Mouse (Mus musculus): ENCODE measurements around the gene Scgb1b19. TPM values are rescaled to one million over a fixed set of nuclear protein-coding genes. Genes with fewer than 3 reads are reported as not detected.
"Not testable (repeated sequence)": the region's sequence is repeated elsewhere in the genome, so short reads cannot be mapped to it uniquely, and the experiment has no call there.

The Scgb1b19 gene
- not detected in 2 replicates for polyA plus RNA-seq (2015; fragmentation: Nextera tagmentation; extraction: Ambion mirVana)

DNA sequence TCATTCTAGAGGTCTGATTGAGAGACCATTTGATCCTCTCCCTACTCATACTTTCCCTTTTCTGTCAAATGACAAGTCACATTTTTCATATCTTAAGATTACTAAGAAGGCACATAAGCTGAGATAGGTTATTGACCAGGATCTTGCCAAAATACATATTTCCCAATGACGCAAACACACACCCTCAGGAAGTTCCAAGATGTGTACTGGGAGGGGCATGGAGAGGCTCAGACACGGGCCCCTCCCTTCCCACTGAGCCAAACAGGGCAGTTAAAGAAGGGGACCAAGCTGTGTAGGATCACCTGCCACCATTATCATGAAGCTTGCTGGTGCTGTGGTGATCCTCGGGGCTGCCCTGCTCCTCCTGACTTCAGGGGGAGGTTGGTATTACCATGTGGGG lies at the start of gene Scgb1b19:
TSS of gene Scgb1b19 (plus strand) at position 301 of the 400 bp plus-strand sequence.
- DNase-seq (ENCODE audit: low spot score): not testable (repeated sequence)

DNA sequence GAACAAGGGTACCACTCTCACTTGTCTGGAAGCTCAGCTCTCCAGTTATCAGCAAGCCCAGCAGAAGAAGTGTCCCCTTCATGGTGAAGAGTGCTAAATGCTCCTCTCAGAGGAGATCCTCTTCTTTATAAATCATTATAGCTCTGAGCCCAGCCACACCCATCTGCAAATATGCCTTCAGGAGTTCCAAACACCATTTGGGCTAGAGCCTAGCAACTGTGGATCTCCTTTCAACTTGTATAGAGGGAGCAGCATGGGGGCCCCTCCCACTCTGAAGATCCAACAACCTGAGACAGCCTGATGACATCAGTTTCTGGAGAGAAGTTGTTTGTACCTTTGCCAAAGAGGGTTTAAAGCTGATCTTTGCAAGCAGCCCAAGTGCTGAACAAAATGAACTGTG lies 6.9 kb upstream of the Scgb1b19 start, which contains the start of gene Scgb2b19:
TSS of gene Scgb2b19 (minus strand) at position 101 of the 400 bp plus-strand sequence.
- not testable (repeated sequence) for DNase-seq (ENCODE audit: low spot score)

Other genes with a start within 250 kb of the Scgb1b19 start
- 0.39 TPM in 1 of 2 replicates, not detected in the other for gene Scgb2b17, start 230.7 kb upstream of the Scgb1b19 start, polyA plus RNA-seq (2015; fragmentation: Nextera tagmentation; extraction: Ambion mirVana)
- not detected in 2 replicates for gene Scgb1b17, start 223.8 kb upstream of the Scgb1b19 start, polyA plus RNA-seq (2015; fragmentation: Nextera tagmentation; extraction: Ambion mirVana)
- not detected in 2 replicates for gene Scgb2b18, start 113.4 kb upstream of the Scgb1b19 start, polyA plus RNA-seq (2015; fragmentation: Nextera tagmentation; extraction: Ambion mirVana)
- not detected in 2 replicates for gene Scgb1b18, start 101.7 kb upstream of the Scgb1b19 start, polyA plus RNA-seq (2015; fragmentation: Nextera tagmentation; extraction: Ambion mirVana)
- gene Scgb2b19, start 7.0 kb upstream of the Scgb1b19 start, polyA plus RNA-seq (2015; fragmentation: Nextera tagmentation; extraction: Ambion mirVana): not detected in 2 replicates
- gene Scgb2b20, start 79.0 kb downstream of the Scgb1b19 start, polyA plus RNA-seq (2015; fragmentation: Nextera tagmentation; extraction: Ambion mirVana): not detected in 2 replicates
- gene Scgb1b20, start 85.9 kb downstream of the Scgb1b19 start, polyA plus RNA-seq (2015; fragmentation: Nextera tagmentation; extraction: Ambion mirVana): not detected in 2 replicates
- gene Scgb2b21, start 233.2 kb downstream of the Scgb1b19 start, polyA plus RNA-seq (2015; fragmentation: Nextera tagmentation; extraction: Ambion mirVana): not detected in 2 replicates

Measured in thymus, postnatal 0 days (tissue).